8 mouse cellular contexts compared by ENCODE assay signal in genomic region chr17:46032257-46032991, GRCm38 (mm10). TPM values are rescaled to one million over a fixed set of nuclear protein-coding genes. Genes with fewer than 3 reads are reported as not detected.
DNase-seq lines count a peak whose midpoint lies in the region; ATAC-seq and TF ChIP-seq lines count a peak whose summit lies in the region.

Gene Vegfa, minus strand, starts transcription at chr17:46032369.

- no peaks in the 10 kb centered on the region for H3K27me3 ChIP-seq in heart, embryonic 11.5 days (ENCODE audit: control insufficient read depth, insufficient read depth, low read length)
- no peaks in the 10 kb centered on the region for H3K27me3 ChIP-seq in kidney, embryonic 16.5 days (ENCODE audit: insufficient read depth, low read length)
- no peaks in the 10 kb centered on the region for H3K27me3 ChIP-seq in liver, adult 2 months (ENCODE audit: control insufficient read depth, insufficient read depth, low read length)
- H3K27me3 ChIP-seq in myocyte (ENCODE audit: control insufficient read depth, insufficient read depth, insufficient read length): no peaks in the 10 kb centered on the region
- no peaks in the 10 kb centered on the region for H3K27me3 ChIP-seq in splenic B cell, adult 2 months (ENCODE audit: control insufficient read depth, insufficient read depth, low read length, poor library complexity, severe bottlenecking)

- peak; percentile 64 for ATAC-seq in erythroblast, adult 5-6 weeks (replicated peaks; ENCODE audit: low FRiP score, poor library complexity, severe bottlenecking)
- ATAC-seq in heart, embryonic 11.5 days (replicated peaks; ENCODE audit: insufficient number of reproducible peaks, low FRiP score, low TSS enrichment): peak; percentile 76
- ATAC-seq in kidney, embryonic 16.5 days (ENCODE audit: low FRiP score, low TSS enrichment): peak; percentile 81

- H3K4me1 ChIP-seq in heart, embryonic 11.5 days (ENCODE audit: control insufficient read depth, insufficient read depth, low read length): peaks cover 38% of the 10 kb centered on the region
- H3K4me1 ChIP-seq in kidney, embryonic 16.5 days (ENCODE audit: insufficient read depth, low read length): peaks cover 38% of the 10 kb centered on the region
- H3K4me1 ChIP-seq in liver, adult 2 months (ENCODE audit: control insufficient read depth, insufficient read depth, low read length): peaks cover 3% of the 10 kb centered on the region

- peak; percentile 100 for TF ChIP-seq POLR2A in liver, adult 2 months (IDR thresholded peaks at IDR 0.05; ENCODE audit: extremely low read depth, insufficient read depth, low read length)
- TF ChIP-seq POLR2A in myocyte (IDR thresholded peaks at IDR 0.05; ENCODE audit: insufficient read length, low read depth): peak; percentile 98

- TF ChIP-seq CTCF in liver, adult 2 months (IDR thresholded peaks at IDR 0.05; ENCODE audit: low read depth, low read length): peak; percentile 99

- H3K4me3 ChIP-seq in heart, embryonic 11.5 days (ENCODE audit: low read depth, low read length): peak within 1 kb of the TSS; percentile 95
- H3K4me3 ChIP-seq in kidney, embryonic 16.5 days (ENCODE audit: low read length): peak within 1 kb of the TSS; percentile 77
- H3K4me3 ChIP-seq in liver, adult 2 months (ENCODE audit: insufficient read depth, low read depth, low read length): peak within 1 kb of the TSS; percentile 99
- H3K4me3 ChIP-seq in myocyte: peak within 1 kb of the TSS; percentile 97

- peak within 1 kb of the TSS; percentile 99 for H3K9ac ChIP-seq in heart, embryonic 11.5 days (ENCODE audit: low read depth, low read length)
- H3K9ac ChIP-seq in kidney, embryonic 16.5 days (replicated peaks; ENCODE audit: low read length): peak within 1 kb of the TSS; percentile 87
- peak within 1 kb of the TSS; percentile 98 for H3K9ac ChIP-seq in liver, adult 2 months (ENCODE audit: low read depth, low read length)

- peak within 1 kb of the TSS; percentile 100 for H3ac ChIP-seq in myocyte (ENCODE audit: control insufficient read depth, insufficient read length)

- DNase-seq in B cell, adult 2 months: peak; percentile 93 to 95
- peak; percentile 95 for DNase-seq in brain, adult 2 months (ENCODE audit: low read depth, low spot score)
- DNase-seq in liver, adult 2 months (ENCODE audit: extremely low read depth, low read depth, low spot score): peak; percentile 76
- DNase-seq in splenic B cell, adult 2 months (ENCODE audit: low read depth, low spot score): peak; percentile 94

- peaks cover 29% of the 10 kb centered on the region; the same call in 1 of the 2 replicates for H3K79me2 ChIP-seq in liver, adult 2 months (ENCODE audit: control insufficient read depth, insufficient read depth, low read length)
- H3K79me2 ChIP-seq in myocyte (ENCODE audit: control insufficient read depth, insufficient read depth): peaks cover 47% of the 10 kb centered on the region

- H3K4me2 ChIP-seq in heart, embryonic 11.5 days: peak within 1 kb of the TSS; percentile 68
- H3K4me2 ChIP-seq in kidney, embryonic 16.5 days (replicated peaks; ENCODE audit: low read depth, low read length): peak within 1 kb of the TSS; percentile 92
- H3K4me2 ChIP-seq in myocyte (ENCODE audit: low read depth): peak within 1 kb of the TSS; percentile 95

- no peaks in the 10 kb centered on the region for H3K36me3 ChIP-seq in heart, embryonic 11.5 days (ENCODE audit: control insufficient read depth, insufficient read depth, low read length)
- H3K36me3 ChIP-seq in kidney, embryonic 16.5 days (ENCODE audit: insufficient read depth, low read length): no peaks in the 10 kb centered on the region
- no peaks in the 10 kb centered on the region for H3K36me3 ChIP-seq in liver, adult 2 months (ENCODE audit: control insufficient read depth, insufficient read depth, low read length)
- peaks cover 19% of the 10 kb centered on the region for H3K36me3 ChIP-seq in myocyte (ENCODE audit: control insufficient read depth, insufficient read depth)
- H3K36me3 ChIP-seq in splenic B cell, adult 2 months (ENCODE audit: control insufficient read depth, insufficient read depth, low read length, poor library complexity, severe bottlenecking): no peaks in the 10 kb centered on the region

- under 1% methylated on average over 40 of the region's 40 CpGs for WGBS in heart, embryonic 11.5 days (ENCODE audit: insufficient replicate concordance)
- WGBS in kidney, embryonic 16.5 days: under 1% methylated on average over 40 of the region's 40 CpGs
- under 1% methylated on average over 40 of the region's 40 CpGs for WGBS in liver, adult 2 months

- H3K9me3 ChIP-seq in heart, embryonic 11.5 days (replicated peaks; ENCODE audit: control insufficient read depth, low read length): no peaks in the 10 kb centered on the region
- H3K9me3 ChIP-seq in kidney, embryonic 16.5 days (ENCODE audit: low read length): no peaks in the 10 kb centered on the region

- peak within 1 kb of the TSS; percentile 98 for H3K27ac ChIP-seq in heart, embryonic 11.5 days (ENCODE audit: low read depth, low read length)
- H3K27ac ChIP-seq in kidney, embryonic 16.5 days (ENCODE audit: low read length): peak within 1 kb of the TSS; percentile 96
- H3K27ac ChIP-seq in liver, adult 2 months (replicated peaks; ENCODE audit: insufficient read depth, low read depth, low read length): peak within 1 kb of the TSS; percentile 99

TF ChIP-seq in myocyte, 11 proteins besides CTCF, POLR2A, EP300 and RAD21:
- TF ChIP-seq MAX (IDR thresholded peaks at IDR 0.05; ENCODE audit: low read depth) (no peak), TCF3 (IDR thresholded peaks at IDR 0.05; ENCODE audit: insufficient read length, low read depth) (no peak), MYOD1 (IDR thresholded peaks at IDR 0.05; ENCODE audit: control insufficient read depth in 1 of 3, insufficient read length in 2 of 3, low read depth in 2 of 3) (peak in 1 of 3 experiments; percentile 70), POLR2AphosphoS2 (IDR thresholded peaks at IDR 0.05; ENCODE audit: insufficient read length, low read depth) (peak; percentile 100), E2F4 (IDR thresholded peaks at IDR 0.05; ENCODE audit: insufficient read depth) (peak; percentile 31), TCF12 (IDR thresholded peaks at IDR 0.05; ENCODE audit: insufficient read depth, poor library complexity, severe bottlenecking) (no peak), SRF (IDR thresholded peaks at IDR 0.05; ENCODE audit: control insufficient read depth, insufficient read length, low read depth) (no peak), CEBPB (IDR thresholded peaks at IDR 0.05; ENCODE audit: insufficient read depth, poor library complexity, severe bottlenecking) (no peak), REST (IDR thresholded peaks at IDR 0.05; ENCODE audit: insufficient read depth, insufficient read length) (no peak), MYOG (IDR thresholded peaks at IDR 0.05; ENCODE audit: control insufficient read depth in 1 of 3, insufficient read depth in 1 of 3, insufficient read length in 2 of 3, low read depth in 2 of 3) (peak in 2 of 3 experiments; percentile 42 to 49), USF1 (IDR thresholded peaks at IDR 0.05; ENCODE audit: low read depth) (no peak)

RNA-seq across cellular contexts. Expression of gene Vegfa, which starts in this region (rescaled TPM):
- 8.8 and 14.8 TPM in 2 replicates for total RNA-seq in erythroblast, adult 5-6 weeks (2015; ENCODE audit: low replicate concordance)
- 5.7 and 11.3 TPM in 2 replicates for total RNA-seq in erythroblast, adult 5-6 weeks (2017; ENCODE audit: low replicate concordance)
- polyA plus RNA-seq in heart, embryonic 11.5 days (2014; fragmentation: Nextera tagmentation; extraction: Ambion mirVana): 4.9 and 7.4 TPM in 2 replicates
- 5.7 and 5.9 TPM in 2 replicates for polyA plus RNA-seq in kidney, embryonic 16.5 days (2015; fragmentation: Nextera tagmentation; extraction: Ambion mirVana)
- 120 TPM in 2 replicates for total RNA-seq in liver, adult 2 months (2014; rRNA removed)
- 188 and 288 TPM in 2 replicates for polyA plus RNA-seq in liver, adult 2 months (2012; rRNA removed)
- 177 TPM for polyA plus RNA-seq in myocyte (2012; fragmentation: generic; extraction: Trizol)

Comparison
In these comparisons a context has a peak if more than half of its experiments do, and no peak if none do; other contexts are left out.
1. Peak in every context shown above with its lines: DNase-seq, ATAC-seq, H3K4me3 ChIP-seq and H3K27ac ChIP-seq.
2. RNA of gene Vegfa (polyA plus RNA-seq): 188 to 288 TPM in liver, adult 2 months and 177 TPM in myocyte (single experiment); 4.9 to 7.4 TPM in heart, embryonic 11.5 days and 5.7 to 5.9 TPM in kidney, embryonic 16.5 days; every median in the first group is over 10 times any median in the second.